Mouse (Mus musculus): ENCODE measurements around the gene Igll1. TPM values are rescaled to one million over a fixed set of nuclear protein-coding genes. Genes with fewer than 3 reads are reported as not detected.

Gene Igll1
- polyA plus RNA-seq, 1 experiment from 2014 or later = 18.9 TPM

DNA sequence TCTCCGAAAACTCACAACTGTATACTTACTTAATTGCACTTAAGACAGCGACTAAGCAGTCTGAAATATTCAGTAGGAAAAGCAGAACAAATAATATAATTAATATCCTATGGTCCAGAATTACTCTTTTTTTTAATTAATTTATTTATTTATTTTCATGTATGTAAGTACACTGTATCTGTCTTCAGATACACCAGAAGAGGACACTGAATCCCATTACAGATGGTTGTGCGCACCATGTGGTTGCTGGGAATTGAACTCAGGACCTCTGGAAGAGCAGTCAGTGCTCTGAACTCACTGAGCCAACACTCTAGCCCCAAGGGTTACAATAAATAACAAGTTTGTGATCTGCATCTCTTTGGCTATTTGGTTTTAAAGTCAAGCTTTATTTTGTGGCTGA, 34.1 kb downstream of the Igll1 start:
- Histone ChIP-seq H3K4me1 (ENCODE audit: insufficient read depth) (peaks cover 7% of the 10 kb centered on the region), H3K27ac (ENCODE audit: low read depth) (no peak overlapping the region), H3K27me3 (ENCODE audit: insufficient read depth, low read length) (no peaks in the 10 kb centered on the region), H3K36me3 (replicated peaks; ENCODE audit: insufficient read depth, low read length) (no peaks in the 10 kb centered on the region), H3K4me2 (ENCODE audit: low read depth, low read length) (peak overlapping the region; percentile 90), H3K4me3 (ENCODE audit: low read depth, low read length) (no peak overlapping the region), H3K9ac (replicated peaks) (no peak overlapping the region), H3K9me3 (ENCODE audit: low read length) (no peaks in the 10 kb centered on the region)
- 79% methylated on average over 3 of the region's 3 CpGs for WGBS (ENCODE audit: insufficient replicate concordance)
- ATAC-seq = no peak
- no peak for DNase-seq
- TF ChIP-seq CTCF (IDR thresholded peaks at IDR 0.05; ENCODE audit: low read depth) = no peak
- TF ChIP-seq EP300 (IDR thresholded peaks at IDR 0.05; ENCODE audit: low read depth) = no peak

- TF ChIP-seq CTCF (IDR thresholded peaks at IDR 0.05; ENCODE audit: low read depth) (peak; percentile 45), EP300 (IDR thresholded peaks at IDR 0.05; ENCODE audit: low read depth) (no peak)
- no peaks in the 10 kb centered on the region for H3K9me3 ChIP-seq (ENCODE audit: low read length)
- H3K27me3 ChIP-seq (ENCODE audit: insufficient read depth, low read length) = no peaks in the 10 kb centered on the region
- H3K36me3 ChIP-seq (replicated peaks; ENCODE audit: insufficient read depth, low read length) = no peaks in the 10 kb centered on the region
- WGBS (ENCODE audit: insufficient replicate concordance) = 7% methylated on average over 33 of the region's 33 CpGs
- peaks cover 7% of the 10 kb centered on the region for H3K4me1 ChIP-seq (ENCODE audit: insufficient read depth)
- peak within 1 kb of the TSS; percentile 48 for H3K9ac ChIP-seq (replicated peaks)
- H3K4me3 ChIP-seq (ENCODE audit: low read depth, low read length) = peak within 1 kb of the TSS; percentile 50
- peak; percentile 82 for ATAC-seq
- peak; percentile 69 for DNase-seq
- no peak within 1 kb of the TSS for H3K27ac ChIP-seq (ENCODE audit: low read depth)
- peak within 1 kb of the TSS; percentile 90 for H3K4me2 ChIP-seq (ENCODE audit: low read depth, low read length)
Observed at GRCm38 (mm10) chr16:16828757-16829615, 34.8 kb downstream of the Igll1 start, which contains the start of gene Spag6l. Spag6l (minus strand) TSS chr16:16829456.

DNA sequence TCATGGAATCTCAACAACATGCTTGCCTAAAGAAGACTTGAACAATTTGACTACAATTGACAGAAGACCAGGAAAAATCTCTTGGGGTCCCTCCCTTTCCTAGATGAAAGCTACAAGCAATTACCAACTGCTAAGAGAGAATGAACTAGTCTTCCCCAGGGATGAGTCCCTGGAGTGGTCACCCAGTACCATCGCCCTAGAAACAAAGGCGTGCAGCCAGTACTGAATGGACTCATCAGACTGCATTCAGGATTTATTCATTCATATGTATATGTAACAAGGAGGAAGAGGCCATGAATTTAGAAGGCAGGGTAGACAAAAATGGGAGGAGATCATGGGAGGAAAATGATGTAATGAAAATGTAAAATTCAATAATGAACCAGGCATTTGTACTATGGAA, 37.6 kb downstream of the Igll1 start:
- DNase-seq (no peak), ATAC-seq (no peak)
- Histone ChIP-seq H3K27me3 (ENCODE audit: insufficient read depth, low read length) (no peaks in the 10 kb centered on the region), H3K36me3 (replicated peaks; ENCODE audit: insufficient read depth, low read length) (no peaks in the 10 kb centered on the region), H3K27ac (ENCODE audit: low read depth) (no peak overlapping the region), H3K4me2 (ENCODE audit: low read depth, low read length) (no peak overlapping the region), H3K4me3 (ENCODE audit: low read depth, low read length) (no peak overlapping the region), H3K4me1 (ENCODE audit: insufficient read depth) (peaks cover 7% of the 10 kb centered on the region), H3K9me3 (ENCODE audit: low read length) (no peaks in the 10 kb centered on the region), H3K9ac (replicated peaks) (no peak overlapping the region)
- 85% methylated on average over 2 of the region's 2 CpGs for WGBS (ENCODE audit: insufficient replicate concordance)
- TF ChIP-seq CTCF (IDR thresholded peaks at IDR 0.05; ENCODE audit: low read depth) (no peak), EP300 (IDR thresholded peaks at IDR 0.05; ENCODE audit: low read depth) (no peak)

- Histone ChIP-seq H3K4me3 (ENCODE audit: low read depth, low read length) (no peak overlapping the region), H3K9me3 (ENCODE audit: low read length) (no peaks in the 10 kb centered on the region), H3K27ac (ENCODE audit: low read depth) (no peak overlapping the region), H3K4me2 (ENCODE audit: low read depth, low read length) (no peak overlapping the region), H3K27me3 (ENCODE audit: insufficient read depth, low read length) (no peaks in the 10 kb centered on the region), H3K4me1 (ENCODE audit: insufficient read depth) (peaks cover 7% of the 10 kb centered on the region), H3K9ac (replicated peaks) (no peak overlapping the region), H3K36me3 (replicated peaks; ENCODE audit: insufficient read depth, low read length) (no peaks in the 10 kb centered on the region)
- TF ChIP-seq CTCF (IDR thresholded peaks at IDR 0.05; ENCODE audit: low read depth) (no peak), EP300 (IDR thresholded peaks at IDR 0.05; ENCODE audit: low read depth) (no peak)
- DNase-seq (no peak), ATAC-seq (no peak)
- WGBS (ENCODE audit: insufficient replicate concordance) = 53% methylated on average over 5 of the region's 5 CpGs
Observed at GRCm38 (mm10) chr16:16825476-16825875, 38.3 kb downstream of the Igll1 start.

Other genes starting within 250 kb of the Igll1 start
- gene Olfr19, start 187.6 kb downstream of the Igll1 start, polyA plus RNA-seq (2015; fragmentation: Nextera tagmentation; extraction: Ambion mirVana) = not detected in 2 replicates
- gene Spag6l, start 34.5 kb downstream of the Igll1 start, polyA plus RNA-seq (2015; fragmentation: Nextera tagmentation; extraction: Ambion mirVana) = 0.05 and 0.15 TPM in 2 replicates
- 17.1 and 17.8 TPM in 2 replicates for gene Top3b, start 6.8 kb upstream of the Igll1 start, polyA plus RNA-seq (2015; fragmentation: Nextera tagmentation; extraction: Ambion mirVana)
- gene Vpreb1, start 6.9 kb upstream of the Igll1 start, polyA plus RNA-seq (2015; fragmentation: Nextera tagmentation; extraction: Ambion mirVana) = 13.6 and 14.9 TPM in 2 replicates
- 3.3 and 4.5 TPM in 2 replicates for gene Ppm1f, start 32.5 kb upstream of the Igll1 start, polyA plus RNA-seq (2015; fragmentation: Nextera tagmentation; extraction: Ambion mirVana)
- gene Mapk1, start 119.4 kb upstream of the Igll1 start, polyA plus RNA-seq (2015; fragmentation: Nextera tagmentation; extraction: Ambion mirVana) = 56.3 and 56.8 TPM in 2 replicates
- gene Ypel1, start 205.7 kb upstream of the Igll1 start, polyA plus RNA-seq (2015; fragmentation: Nextera tagmentation; extraction: Ambion mirVana) = 0.92 and 1.2 TPM in 2 replicates
- 32.6 and 34.1 TPM in 2 replicates for gene Ppil2, start 247.3 kb upstream of the Igll1 start, polyA plus RNA-seq (2015; fragmentation: Nextera tagmentation; extraction: Ambion mirVana)

All from liver, postnatal 0 days (tissue).